Mouse (Mus musculus): ENCODE measurements at regions not wholly inside any gene's neighbourhood (a gene's known extent, or its start where the extent isn't known, plus 50 kb on each side); places are given as distances from the start of the nearest gene placed in this dataset.

GRCm38 (mm10) chr2:107968526-107968925 is 678.1 kb downstream of the Kcna4 start:
- no peak for TF ChIP-seq CTCF (conservative IDR thresholded peaks at IDR 0.05; ENCODE audit: insufficient read depth, insufficient read length, low read depth, low read length)
- TF ChIP-seq POLR2A (IDR thresholded peaks at IDR 0.05; ENCODE audit: low read depth, low read length), result no peak

All from kidney, adult 2 months (tissue).